Mouse (Mus musculus): ENCODE results near the gene Cys1.
"Not testable (repeated sequence)": the region's sequence is repeated elsewhere in the genome, so short reads cannot be mapped to it uniquely, and the experiment has no call there.

The Cys1 gene

GRCm38 (mm10) chr12:24705502-24706263 lies 24.1 kb upstream of the Cys1 start:
- H3K36me3 ChIP-seq (ENCODE audit: insufficient read depth, low read length), result peaks cover 34% of the 10 kb centered on the region
- H3K4me1 ChIP-seq (replicated peaks; ENCODE audit: low read depth, low read length), result peaks cover 63% of the 10 kb centered on the region
- H3K9me3 ChIP-seq (ENCODE audit: low read length), result no peaks in the 10 kb centered on the region
- TF ChIP-seq POU5F1 (IDR thresholded peaks at IDR 0.05; ENCODE audit: borderline replicate concordance, low read length), result no peak
- no peak for TF ChIP-seq NANOG (IDR thresholded peaks at IDR 0.05; ENCODE audit: borderline replicate concordance, low read length)
- TF ChIP-seq CTCF (conservative IDR thresholded peaks at IDR 0.05; ENCODE audit: low read length), result no peak
- peak overlapping the region; percentile 48; the same call in 1 of the 2 replicates for H3K4me3 ChIP-seq (replicated peaks; ENCODE audit: low read length)
- H3K27me3 ChIP-seq (ENCODE audit: insufficient read depth, low read length), result no peaks in the 10 kb centered on the region

- H3K4me3 ChIP-seq (replicated peaks; ENCODE audit: low read length), result no peak overlapping the region
- TF ChIP-seq NANOG (IDR thresholded peaks at IDR 0.05; ENCODE audit: borderline replicate concordance, low read length) (no peak), CTCF (conservative IDR thresholded peaks at IDR 0.05; ENCODE audit: low read length) (no peak), POU5F1 (IDR thresholded peaks at IDR 0.05; ENCODE audit: borderline replicate concordance, low read length) (no peak)
- H3K36me3 ChIP-seq (ENCODE audit: insufficient read depth, low read length), result peaks cover 14% of the 10 kb centered on the region; the same call in 1 of the 2 replicates
- no peaks in the 10 kb centered on the region for H3K27me3 ChIP-seq (ENCODE audit: insufficient read depth, low read length)
- H3K4me1 ChIP-seq (replicated peaks; ENCODE audit: low read depth, low read length), result peaks cover 44% of the 10 kb centered on the region
- no peaks in the 10 kb centered on the region for H3K9me3 ChIP-seq (ENCODE audit: low read length)
These were observed 21.4 kb upstream of the Cys1 start for GRCm38 (mm10) chr12:24703013-24703412.

- H3K4me3 ChIP-seq (replicated peaks; ENCODE audit: low read length); H3K27me3 ChIP-seq (ENCODE audit: insufficient read depth, low read length); H3K9me3 ChIP-seq (ENCODE audit: low read length): not testable (repeated sequence)
- H3K36me3 ChIP-seq (ENCODE audit: insufficient read depth, low read length), result peaks cover 14% of the 10 kb centered on the region; the same call in 1 of the 2 replicates
- 0 out of 2 replicates have a peak, but pooled peaks have one; percentile 11 for TF ChIP-seq CTCF (conservative IDR thresholded peaks at IDR 0.05; ENCODE audit: low read length)
- peaks cover 40% of the 10 kb centered on the region for H3K4me1 ChIP-seq (replicated peaks; ENCODE audit: low read depth, low read length)
These were observed 20.0 kb upstream of the Cys1 start for GRCm38 (mm10) chr12:24701621-24702020.

- no peaks in the 10 kb centered on the region for H3K9me3 ChIP-seq (ENCODE audit: low read length)
- TF ChIP-seq NANOG (IDR thresholded peaks at IDR 0.05; ENCODE audit: borderline replicate concordance, low read length), result no peak
- no peak for TF ChIP-seq POU5F1 (IDR thresholded peaks at IDR 0.05; ENCODE audit: borderline replicate concordance, low read length)
- TF ChIP-seq CTCF (conservative IDR thresholded peaks at IDR 0.05; ENCODE audit: low read length), result no peak
- H3K27me3 ChIP-seq (ENCODE audit: insufficient read depth, low read length), result no peaks in the 10 kb centered on the region
- H3K4me1 ChIP-seq (replicated peaks; ENCODE audit: low read depth, low read length), result peaks cover 26% of the 10 kb centered on the region
- H3K4me3 ChIP-seq (replicated peaks; ENCODE audit: low read length), result no peak overlapping the region
- H3K36me3 ChIP-seq (ENCODE audit: insufficient read depth, low read length), result peaks cover 14% of the 10 kb centered on the region; the same call in 1 of the 2 replicates
These were observed 18.0 kb upstream of the Cys1 start for GRCm38 (mm10) chr12:24699578-24699977.

GRCm38 (mm10) chr12:24698514-24698913 lies 16.9 kb upstream of the Cys1 start:
- no peak overlapping the region for H3K4me3 ChIP-seq (replicated peaks; ENCODE audit: low read length)
- no peaks in the 10 kb centered on the region for H3K27me3 ChIP-seq (ENCODE audit: insufficient read depth, low read length)
- peaks cover 17% of the 10 kb centered on the region for H3K4me1 ChIP-seq (replicated peaks; ENCODE audit: low read depth, low read length)
- TF ChIP-seq CTCF (conservative IDR thresholded peaks at IDR 0.05; ENCODE audit: low read length) (no peak), NANOG (IDR thresholded peaks at IDR 0.05; ENCODE audit: borderline replicate concordance, low read length) (no peak), POU5F1 (IDR thresholded peaks at IDR 0.05; ENCODE audit: borderline replicate concordance, low read length) (no peak)
- H3K36me3 ChIP-seq (ENCODE audit: insufficient read depth, low read length), result peaks cover 7% of the 10 kb centered on the region; the same call in 1 of the 2 replicates
- H3K9me3 ChIP-seq (ENCODE audit: low read length), result no peaks in the 10 kb centered on the region

- no peak for TF ChIP-seq NANOG (IDR thresholded peaks at IDR 0.05; ENCODE audit: borderline replicate concordance, low read length)
- peak; percentile 46 for TF ChIP-seq CTCF (conservative IDR thresholded peaks at IDR 0.05; ENCODE audit: low read length)
- H3K4me3 ChIP-seq (replicated peaks; ENCODE audit: low read length), result peak overlapping the region; percentile 59
- H3K9me3 ChIP-seq (ENCODE audit: low read length), result no peaks in the 10 kb centered on the region
- H3K4me1 ChIP-seq (replicated peaks; ENCODE audit: low read depth, low read length), result peaks cover 12% of the 10 kb centered on the region
- no peaks in the 10 kb centered on the region for H3K27me3 ChIP-seq (ENCODE audit: insufficient read depth, low read length)
- H3K36me3 ChIP-seq (ENCODE audit: insufficient read depth, low read length), result no peaks in the 10 kb centered on the region
These were observed 16.0 kb upstream of the Cys1 start for GRCm38 (mm10) chr12:24697484-24698204.

- no peaks in the 10 kb centered on the region for H3K27me3 ChIP-seq (ENCODE audit: insufficient read depth, low read length)
- no peaks in the 10 kb centered on the region for H3K9me3 ChIP-seq (ENCODE audit: low read length)
- H3K4me1 ChIP-seq (replicated peaks; ENCODE audit: low read depth, low read length), result peaks cover 12% of the 10 kb centered on the region
- peak overlapping the region; percentile 59 for H3K4me3 ChIP-seq (replicated peaks; ENCODE audit: low read length)
- TF ChIP-seq CTCF (conservative IDR thresholded peaks at IDR 0.05; ENCODE audit: low read length) (peak; percentile 69), POU5F1 (IDR thresholded peaks at IDR 0.05; ENCODE audit: borderline replicate concordance, low read length) (no peak), NANOG (IDR thresholded peaks at IDR 0.05; ENCODE audit: borderline replicate concordance, low read length) (no peak)
- no peaks in the 10 kb centered on the region for H3K36me3 ChIP-seq (ENCODE audit: insufficient read depth, low read length)
These were observed 15.2 kb upstream of the Cys1 start for GRCm38 (mm10) chr12:24696500-24697483.

GRCm38 (mm10) chr12:24690351-24690750 lies 8.7 kb upstream of the Cys1 start:
- Histone ChIP-seq H3K27me3 (ENCODE audit: insufficient read depth, low read length) (peaks cover 8% of the 10 kb centered on the region), H3K36me3 (ENCODE audit: insufficient read depth, low read length) (no peaks in the 10 kb centered on the region), H3K4me1 (replicated peaks; ENCODE audit: low read depth, low read length) (0 out of 2 replicates have a peak, but pooled peaks cover 2% of the 10 kb centered on the region), H3K9me3 (ENCODE audit: low read length) (no peaks in the 10 kb centered on the region), H3K4me3 (replicated peaks; ENCODE audit: low read length) (no peak overlapping the region)
- TF ChIP-seq POU5F1 (IDR thresholded peaks at IDR 0.05; ENCODE audit: borderline replicate concordance, low read length) (no peak), CTCF (conservative IDR thresholded peaks at IDR 0.05; ENCODE audit: low read length) (no peak), NANOG (IDR thresholded peaks at IDR 0.05; ENCODE audit: borderline replicate concordance, low read length) (no peak)
